Mouse (Mus musculus): Measurements from ENCODE around the gene Rnf217.
A peak's percentile ranks its signal among the peaks of the same experiment; 100 is the strongest.

The Rnf217 gene

GRCm38 (mm10) chr10:31553302-31553701 lies 55.7 kb downstream of the Rnf217 start:
- no peak for DNase-seq (ENCODE audit: low spot score in 2 of 2)

- DNase-seq (ENCODE audit: low spot score in 2 of 2) = no peak
Measured at GRCm38 (mm10) chr10:31551850-31552249, 57.1 kb downstream of the Rnf217 start.

GRCm38 (mm10) chr10:31551362-31551761 lies 57.6 kb downstream of the Rnf217 start:
- no peak for DNase-seq (ENCODE audit: low spot score in 2 of 2)

- DNase-seq (ENCODE audit: low spot score in 2 of 2) = no peak
Measured at GRCm38 (mm10) chr10:31547156-31547555, 61.8 kb downstream of the Rnf217 start.

- no peak for DNase-seq (ENCODE audit: low spot score in 2 of 2)
Measured at GRCm38 (mm10) chr10:31544149-31544942, 64.6 kb downstream of the Rnf217 start.

GRCm38 (mm10) chr10:31540518-31540917 lies 68.5 kb downstream of the Rnf217 start:
- no peak for DNase-seq (ENCODE audit: low spot score in 2 of 2)

- DNase-seq (ENCODE audit: low spot score in 2 of 2) = no peak
Measured at GRCm38 (mm10) chr10:31539351-31539750, 69.6 kb downstream of the Rnf217 start.

GRCm38 (mm10) chr10:31538721-31539120 lies 70.3 kb downstream of the Rnf217 start:
- no peak for DNase-seq (ENCODE audit: low spot score in 2 of 2)

- no peak for DNase-seq (ENCODE audit: low spot score in 2 of 2)
Measured at GRCm38 (mm10) chr10:31538243-31538642, 70.7 kb downstream of the Rnf217 start.

GRCm38 (mm10) chr10:31537213-31537612 lies 71.8 kb downstream of the Rnf217 start:
- no peak for DNase-seq (ENCODE audit: low spot score in 2 of 2)

GRCm38 (mm10) chr10:31535046-31535445 lies 73.9 kb downstream of the Rnf217 start:
- no peak for DNase-seq (ENCODE audit: low spot score in 2 of 2)

GRCm38 (mm10) chr10:31533270-31533826 lies 75.6 kb downstream of the Rnf217 start:
- no peak for DNase-seq (ENCODE audit: low spot score in 2 of 2)

- DNase-seq (ENCODE audit: low spot score in 2 of 2) = no peak
Measured at GRCm38 (mm10) chr10:31532782-31533181, 76.2 kb downstream of the Rnf217 start.

- no peak for DNase-seq (ENCODE audit: low spot score in 2 of 2)
Measured at GRCm38 (mm10) chr10:31528297-31528984, 80.5 kb downstream of the Rnf217 start.

GRCm38 (mm10) chr10:31525705-31526104 lies 83.3 kb downstream of the Rnf217 start:
- DNase-seq (ENCODE audit: low spot score in 2 of 2) = no peak

- peak in 1 of 2 experiments; percentile 13 for DNase-seq (ENCODE audit: low spot score in 2 of 2)
Measured at GRCm38 (mm10) chr10:31519420-31519819, 89.6 kb downstream of the Rnf217 start.

GRCm38 (mm10) chr10:31518210-31518609 lies 90.8 kb downstream of the Rnf217 start:
- DNase-seq (ENCODE audit: low spot score in 2 of 2) = no peak

GRCm38 (mm10) chr10:31517192-31517591 lies 91.8 kb downstream of the Rnf217 start:
- DNase-seq (ENCODE audit: low spot score in 2 of 2) = no peak

- DNase-seq (ENCODE audit: low spot score in 2 of 2) = no peak
Measured at GRCm38 (mm10) chr10:31515897-31516296, 93.1 kb downstream of the Rnf217 start.

- DNase-seq (ENCODE audit: low spot score in 2 of 2) = no peak
Measured at GRCm38 (mm10) chr10:31504134-31504551, 104.8 kb downstream of the Rnf217 start.

- no peak for DNase-seq (ENCODE audit: low spot score in 2 of 2)
Measured at GRCm38 (mm10) chr10:31503542-31504133, 105.3 kb downstream of the Rnf217 start.

- DNase-seq (ENCODE audit: low spot score in 2 of 2) = no peak
Measured at GRCm38 (mm10) chr10:31501644-31502043, 107.3 kb downstream of the Rnf217 start.
